Mouse (Mus musculus) cerebellum, adult 9-11 months (tissue): ENCODE data around the gene Wwox.
A peak's percentile ranks its signal among the peaks of the same experiment; 100 is the strongest.

Experiments
- DNase-seq: peaks from one replicate; pipeline ENCODE4 v3.0.0; 2022

Wwox gene

DNA sequence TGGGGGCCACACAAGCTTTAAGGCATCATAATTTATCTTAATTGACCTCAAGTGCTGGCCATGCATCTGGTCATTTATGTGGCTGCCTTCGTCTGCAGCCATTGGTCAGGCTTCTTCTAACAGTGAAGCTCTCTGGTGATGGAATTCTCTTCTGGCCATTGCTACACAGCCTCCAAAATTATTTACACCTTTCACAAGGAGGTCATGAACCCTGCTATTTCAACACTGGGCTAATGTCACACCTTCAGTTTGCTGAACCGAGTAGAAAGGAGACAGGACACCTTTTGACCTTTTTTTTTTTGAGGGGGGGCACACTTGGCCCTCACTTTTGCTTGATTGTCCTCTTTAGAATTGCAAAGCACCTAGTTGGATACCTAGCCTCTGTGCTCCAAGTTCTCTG lies 320.2 kb downstream of the Wwox start:
- no peak for DNase-seq

DNA sequence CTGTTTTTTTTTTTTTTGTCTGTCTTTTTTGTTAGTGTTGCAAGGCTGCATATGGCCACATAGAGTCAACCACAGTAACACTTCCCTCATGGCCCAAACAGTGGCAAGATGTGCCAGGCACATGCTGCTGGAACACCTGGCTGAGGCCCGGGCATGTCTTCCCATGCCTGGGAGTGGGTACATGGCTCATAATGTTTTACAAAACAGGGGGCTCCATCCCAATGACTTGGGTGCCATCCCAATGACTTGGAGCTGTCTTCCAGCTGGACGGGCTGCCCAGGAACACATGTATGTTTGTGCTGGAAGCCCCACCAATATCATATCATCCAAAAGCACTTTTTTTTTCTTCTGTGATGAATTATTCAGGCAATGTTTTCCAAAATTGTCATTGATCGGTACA lies 329.1 kb downstream of the Wwox start:
- no peak for DNase-seq

DNA sequence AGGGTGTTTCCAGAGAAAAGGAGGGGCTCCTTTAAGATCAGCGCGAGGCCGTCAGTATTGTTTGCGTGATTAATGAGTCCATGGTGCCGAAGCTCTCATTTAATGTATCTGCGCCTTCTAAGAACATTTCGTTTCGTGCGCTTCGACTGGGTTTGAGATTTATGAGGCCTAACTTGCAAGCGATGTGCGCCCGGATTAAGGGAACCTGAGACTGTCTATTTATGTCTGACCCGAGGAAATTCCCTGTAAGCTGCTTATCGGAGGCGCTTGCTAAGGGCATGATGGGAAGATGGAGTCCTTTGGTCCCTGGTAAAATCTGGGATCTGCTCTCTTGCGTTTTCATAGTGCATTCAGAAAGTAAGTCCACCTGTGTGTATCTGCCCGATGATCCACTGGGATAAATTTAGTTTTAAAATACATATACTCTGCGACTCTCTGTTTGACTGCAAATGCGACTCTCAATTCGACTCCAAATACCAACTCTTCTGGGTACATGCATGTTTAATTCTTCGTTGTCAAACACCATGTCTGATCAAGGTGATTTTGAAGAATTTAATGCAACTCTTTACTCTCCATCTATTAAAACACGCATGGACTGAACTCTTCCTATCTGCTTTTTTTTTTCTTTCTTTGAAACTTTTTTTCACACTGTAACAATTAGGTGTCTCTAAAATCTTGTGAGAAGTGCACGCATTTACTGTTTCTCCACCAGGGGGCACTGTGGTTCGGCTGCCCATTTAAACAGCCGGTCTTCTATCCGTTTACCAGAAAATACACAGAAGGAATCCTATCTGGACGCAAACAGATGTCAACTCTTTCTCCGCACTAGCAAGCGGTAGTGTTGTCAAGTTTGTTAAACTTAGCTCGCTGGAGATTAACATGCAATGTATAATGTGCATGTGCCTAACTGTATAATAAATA lies 331.7 kb downstream of the Wwox start:
- DNase-seq = peak; percentile 81

DNA sequence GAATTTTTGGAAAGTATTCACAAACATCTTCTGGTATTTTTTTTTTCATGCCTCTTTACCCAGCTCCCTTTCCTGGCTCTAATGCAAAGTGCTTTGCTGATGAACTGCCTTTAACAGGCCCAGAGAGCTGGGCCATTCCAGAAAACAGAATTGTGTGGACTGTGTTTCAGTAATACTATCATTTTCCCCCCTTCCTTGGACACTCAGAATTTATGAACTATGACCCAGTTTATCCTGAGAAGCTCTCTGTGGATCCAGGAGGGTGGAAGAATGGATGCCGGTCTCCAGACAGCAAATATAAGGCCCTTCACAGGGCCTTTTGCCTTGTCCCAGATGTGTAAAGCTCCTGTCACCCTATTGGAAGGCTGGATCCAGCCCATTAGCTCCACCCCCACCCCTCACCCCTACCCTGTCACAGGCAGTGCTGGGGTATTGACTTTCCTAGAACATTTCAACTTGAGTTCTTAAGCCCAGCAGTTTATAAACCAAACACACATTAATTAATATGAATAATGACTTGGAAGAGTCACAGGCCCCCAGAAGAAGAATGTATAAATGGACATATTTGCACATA lies 332.9 kb downstream of the Wwox start:
- no peak for DNase-seq

DNA sequence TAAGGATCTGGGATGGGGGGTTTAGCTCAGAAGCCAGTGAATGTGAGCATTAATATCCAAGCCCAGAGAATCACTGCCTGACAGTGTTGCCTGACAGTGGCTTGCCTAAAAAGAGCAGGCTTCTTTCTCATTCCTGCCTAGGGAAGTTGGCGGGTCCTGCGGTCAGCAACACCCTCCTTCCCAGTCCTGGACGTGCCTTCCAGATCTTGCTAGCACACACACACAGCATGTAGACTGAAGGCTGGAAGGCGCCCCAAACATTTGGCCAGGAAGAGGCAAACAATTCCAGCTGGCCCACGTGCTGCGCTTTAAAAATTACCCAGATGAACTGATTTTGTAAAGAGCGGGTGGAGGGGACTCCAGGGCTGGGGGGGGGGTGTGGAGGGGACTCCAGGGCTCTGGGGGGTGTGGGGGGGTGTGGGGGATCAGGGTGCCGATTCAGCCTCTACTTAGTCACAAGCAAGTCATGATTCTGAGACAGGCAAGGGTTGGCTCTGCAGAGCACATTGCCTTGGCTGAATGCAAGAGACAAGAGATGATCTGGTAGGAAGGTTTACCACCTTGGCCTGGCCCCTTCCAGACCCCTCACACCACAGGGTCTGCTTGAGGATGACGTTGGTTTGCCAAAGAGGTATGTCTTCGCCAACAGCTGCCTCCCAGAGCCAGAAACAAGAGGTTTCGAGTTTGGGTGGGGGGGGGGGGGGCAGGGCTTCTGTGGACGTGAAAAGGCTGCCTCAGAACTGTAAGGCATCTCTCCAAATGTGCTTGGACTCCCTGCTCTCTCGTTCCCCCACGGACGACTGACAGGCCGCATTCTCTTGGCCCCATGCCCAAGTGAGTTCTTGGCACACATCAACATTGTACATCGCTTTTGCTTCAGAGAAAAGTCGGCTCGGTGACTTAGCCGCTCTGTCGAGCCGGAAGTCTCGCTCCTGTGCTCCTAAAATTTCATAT lies 334.3 kb downstream of the Wwox start:
- peak; percentile 90 for DNase-seq

DNA sequence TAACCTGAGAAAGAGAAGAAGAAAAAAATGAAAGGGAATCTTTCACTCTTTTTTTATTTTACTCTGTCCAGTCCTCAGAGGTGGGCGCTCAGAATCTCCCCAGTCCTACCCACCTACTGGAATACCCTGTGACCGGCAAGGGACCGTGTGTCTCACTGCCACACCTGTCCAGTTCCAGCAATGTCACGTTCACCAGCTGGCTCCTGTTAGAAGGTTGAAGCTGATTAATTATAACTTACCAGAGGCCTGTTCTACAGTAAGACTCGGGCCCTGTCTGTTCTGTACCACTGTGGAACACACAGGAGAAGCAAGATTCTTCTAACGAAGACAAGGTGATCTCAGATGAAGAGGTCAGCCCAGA lies 334.9 kb downstream of the Wwox start:
- no peak for DNase-seq

DNA sequence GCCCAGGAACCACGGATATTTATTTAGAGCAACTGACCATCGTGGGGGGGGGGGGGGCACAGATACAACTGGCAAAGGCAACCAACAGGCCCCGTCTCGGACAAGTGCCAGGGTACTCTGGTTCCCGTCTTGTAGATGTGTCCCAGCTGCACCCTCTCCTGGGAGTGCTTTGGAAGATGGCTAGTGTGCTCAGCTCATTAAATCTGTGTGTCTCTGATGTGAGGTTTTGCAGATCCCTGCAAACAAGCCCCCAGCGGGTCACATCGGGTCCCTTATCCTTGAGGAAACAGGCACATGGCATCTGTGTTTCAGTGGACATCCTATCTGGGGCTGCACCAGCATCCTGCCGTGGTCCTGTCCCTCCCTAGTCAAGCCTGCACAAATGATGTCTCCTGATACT lies 336.1 kb downstream of the Wwox start:
- DNase-seq = no peak

DNA sequence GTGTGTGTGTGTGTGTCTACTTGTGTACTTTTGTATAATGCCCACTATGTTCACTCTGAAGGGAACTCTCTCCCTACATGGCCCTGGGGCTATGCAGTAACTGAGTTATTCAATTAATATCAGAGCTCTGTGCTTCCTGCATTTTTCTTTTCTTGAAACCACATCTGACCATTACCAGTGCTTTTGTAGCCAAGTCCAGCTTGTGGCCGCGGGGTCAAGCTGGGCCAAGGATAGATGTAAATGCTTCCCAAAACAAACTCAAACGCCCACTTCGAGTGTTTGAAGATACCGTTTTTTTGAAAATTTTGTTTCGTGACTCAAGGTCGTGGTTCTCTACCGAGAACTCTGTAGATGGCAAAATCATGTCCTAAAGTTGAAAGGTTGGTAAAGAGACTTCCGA lies 337.2 kb downstream of the Wwox start:
- no peak for DNase-seq

DNA sequence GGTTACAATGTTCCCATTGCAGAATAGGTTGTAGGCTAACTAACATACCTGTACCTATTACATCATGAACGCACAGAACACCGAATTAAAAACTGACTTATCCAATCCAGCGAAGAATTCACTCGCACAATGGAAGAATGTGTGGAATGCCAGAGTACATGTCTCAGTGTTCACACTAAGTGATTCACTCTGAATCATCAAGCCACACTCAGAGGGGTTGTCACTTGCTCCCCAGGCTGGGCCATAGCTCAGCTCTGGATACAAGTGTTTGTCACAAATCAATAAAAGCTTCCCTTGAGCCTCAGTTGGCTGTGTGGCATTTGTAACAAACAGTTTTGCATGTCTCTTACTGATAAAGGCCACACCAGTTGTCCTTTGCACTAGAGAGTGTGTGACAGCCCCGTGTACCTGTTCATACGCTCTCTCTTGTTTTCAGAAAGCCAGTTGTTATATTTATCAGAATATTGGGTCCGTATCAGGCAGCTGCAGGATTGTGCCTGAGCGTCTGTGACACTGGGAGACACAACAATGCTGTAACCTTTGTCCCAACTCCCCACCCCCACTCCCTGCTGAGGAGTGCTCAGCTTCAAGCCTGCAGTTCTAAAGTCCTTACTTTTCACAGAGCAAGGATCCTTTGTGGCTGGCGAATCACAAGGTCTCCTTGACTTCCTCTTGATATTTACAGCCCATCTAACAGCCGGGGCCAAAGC lies 338.0 kb downstream of the Wwox start:
- no peak for DNase-seq

DNA sequence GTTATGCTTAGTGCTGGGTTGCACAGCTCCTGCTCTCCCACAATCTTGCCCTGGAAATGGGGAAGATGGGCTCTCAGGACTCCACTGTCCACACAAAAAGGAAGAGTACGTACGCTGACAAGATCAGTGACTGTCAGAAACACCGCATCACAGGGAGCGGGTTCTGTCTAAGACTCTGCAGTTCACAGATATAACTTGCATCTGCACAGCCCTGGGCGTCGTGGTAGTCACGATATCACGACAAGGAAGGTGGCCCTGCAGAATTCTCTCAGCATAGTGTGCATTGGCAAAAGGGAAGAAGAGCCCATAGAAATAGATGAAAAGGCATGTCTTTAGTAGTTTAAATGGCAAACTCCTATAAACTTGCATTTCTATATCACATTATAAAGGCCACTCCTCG lies 339.5 kb downstream of the Wwox start:
- DNase-seq = no peak

DNA sequence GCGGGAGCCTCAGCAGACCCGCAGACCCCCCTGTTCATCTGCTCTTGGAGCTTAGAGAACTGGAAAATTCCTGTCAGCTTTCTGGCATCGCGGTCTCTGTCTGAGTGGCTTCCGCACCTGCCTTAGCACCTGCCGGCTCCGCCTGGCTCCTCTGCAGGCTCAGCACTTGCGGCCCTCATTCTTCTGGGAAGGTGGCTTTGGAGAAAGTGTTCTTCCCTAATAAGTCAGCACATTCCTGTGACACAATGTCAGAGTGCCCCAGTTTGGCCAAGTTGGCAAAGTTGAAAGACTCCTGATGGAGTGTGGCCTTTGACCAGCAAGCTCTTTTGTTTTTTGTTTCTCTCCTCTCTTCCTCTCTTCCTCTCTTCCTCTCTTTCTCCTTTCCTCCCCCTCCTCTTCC lies 343.9 kb downstream of the Wwox start:
- no peak for DNase-seq

DNA sequence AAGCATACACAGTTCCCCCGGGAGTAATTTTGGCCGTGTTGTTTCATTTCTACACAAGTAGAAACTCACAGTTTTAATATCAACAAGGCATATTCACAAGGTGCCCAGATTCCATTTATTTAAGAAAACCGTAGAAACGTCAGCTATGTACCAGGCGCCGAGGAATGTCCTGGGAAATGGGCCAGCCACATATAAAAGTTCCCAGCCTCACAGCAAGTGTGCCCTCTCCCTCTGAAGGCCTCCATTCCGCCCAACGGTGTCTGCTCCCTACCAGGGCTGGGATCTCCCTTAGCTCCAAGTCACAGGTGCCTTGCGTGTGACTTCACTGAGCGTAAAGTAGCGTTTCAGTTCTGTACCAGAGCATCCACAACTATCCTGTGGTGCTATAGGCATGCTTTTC lies 346.4 kb downstream of the Wwox start:
- DNase-seq = no peak

DNA sequence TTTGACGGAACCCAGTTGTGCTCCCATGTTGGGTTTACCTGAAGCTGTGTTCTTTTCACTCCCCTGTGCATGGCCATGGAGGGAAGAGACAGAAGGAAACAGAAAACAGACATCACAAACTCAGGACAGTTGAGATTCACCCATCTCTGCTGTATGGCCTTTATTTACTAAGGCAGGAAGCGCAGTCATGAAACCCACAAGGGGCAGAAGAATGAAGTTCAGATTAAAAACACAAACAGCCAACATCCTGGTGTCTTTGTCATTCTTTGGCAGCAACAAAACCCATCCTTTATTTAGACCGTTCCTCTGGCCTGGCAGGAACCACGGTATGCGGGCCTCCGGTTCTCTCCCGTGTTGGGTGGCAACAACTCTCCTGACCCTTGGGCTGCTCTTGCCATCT lies 350.2 kb downstream of the Wwox start:
- no peak for DNase-seq

DNA sequence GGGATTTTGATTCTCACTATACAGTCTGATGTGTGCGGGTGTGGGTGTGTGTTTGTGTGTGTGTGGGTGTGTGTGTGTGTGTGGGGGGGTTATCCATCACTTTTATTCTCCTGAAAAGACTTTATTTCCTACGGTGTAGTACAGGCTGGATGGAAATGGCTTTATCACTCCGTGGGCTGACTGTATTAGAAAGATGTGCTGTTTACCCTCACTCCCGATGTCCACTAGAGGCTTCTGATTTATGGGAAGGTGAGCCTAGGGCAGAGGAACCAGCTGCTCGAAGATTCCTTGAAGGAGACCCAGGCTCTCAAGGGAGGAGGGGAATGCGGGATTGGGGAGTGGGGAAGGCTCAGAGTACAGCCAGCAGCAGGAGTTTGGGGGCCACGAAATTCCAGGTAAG lies 351.3 kb downstream of the Wwox start:
- no peak for DNase-seq

DNA sequence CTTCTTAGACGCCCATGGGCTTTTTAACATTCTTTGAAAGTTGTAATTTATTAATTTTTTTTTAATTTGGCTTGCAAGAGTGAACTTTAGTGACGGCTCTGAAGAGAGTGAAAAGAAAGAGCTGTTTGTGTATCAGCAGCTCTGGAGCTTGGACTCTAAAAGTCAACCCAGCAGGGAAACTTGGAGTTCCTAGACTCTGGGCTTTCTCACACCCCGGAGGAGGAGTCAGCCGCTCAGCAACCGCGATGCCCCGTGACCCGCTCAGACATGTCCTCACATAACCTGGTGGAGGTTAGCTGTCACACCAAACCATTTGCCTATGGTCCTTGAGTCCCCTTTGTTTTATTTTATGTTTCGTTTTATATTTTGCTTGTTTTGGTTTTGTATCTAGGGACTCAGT lies 354.2 kb downstream of the Wwox start:
- DNase-seq = peak; percentile 22

DNA sequence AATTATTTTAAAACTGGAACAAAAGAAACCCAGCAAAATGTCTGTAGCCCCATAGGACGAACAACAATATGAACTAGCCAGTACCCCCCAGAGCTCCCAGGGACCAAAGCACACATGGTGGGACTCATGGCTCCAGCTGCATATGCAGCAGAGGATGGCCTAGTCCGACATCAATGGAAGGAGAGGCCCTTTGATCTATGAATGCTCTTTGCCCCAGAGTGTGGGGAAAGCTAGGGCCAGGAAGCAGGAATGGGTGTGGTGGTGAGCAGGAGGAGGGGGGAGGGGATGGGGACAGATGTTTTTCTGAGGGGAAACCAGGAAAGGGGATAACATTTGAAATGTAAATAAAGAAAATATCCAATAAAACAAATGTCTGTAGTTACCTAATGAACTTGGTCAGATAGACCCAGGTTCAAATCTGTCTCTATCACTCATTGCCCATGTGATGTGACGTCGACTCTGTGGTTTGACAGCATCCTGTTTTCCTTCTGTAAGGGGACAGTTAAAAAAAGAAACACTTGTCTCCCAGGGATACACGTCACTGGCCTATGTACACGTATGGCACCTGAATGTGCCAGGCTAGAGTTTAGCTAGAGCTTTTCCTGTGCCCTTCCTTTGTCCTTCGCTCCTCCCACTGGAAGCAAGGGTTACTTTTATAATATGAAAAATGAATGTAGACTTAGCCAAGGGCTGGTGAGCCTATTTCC lies 362.1 kb downstream of the Wwox start:
- DNase-seq = no peak

DNA sequence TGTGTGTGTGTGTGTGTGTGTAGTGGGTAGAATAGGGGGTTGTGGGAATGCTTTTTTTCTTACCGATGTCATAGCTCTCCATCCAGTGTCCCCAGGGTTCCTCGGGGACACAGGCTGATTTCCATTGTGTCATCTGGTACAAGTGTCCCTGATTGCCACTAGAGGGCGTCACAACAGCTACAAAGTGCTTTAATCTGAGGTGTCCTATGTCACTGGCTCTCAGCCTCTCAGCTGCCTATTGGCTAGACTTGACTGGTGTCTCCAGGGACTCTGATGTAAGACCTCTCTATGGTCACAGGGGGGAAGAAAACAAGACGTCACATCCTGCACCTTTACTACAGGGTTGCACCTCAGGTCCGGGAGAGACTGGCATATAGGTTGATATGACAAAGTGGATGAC lies 363.7 kb downstream of the Wwox start:
- no peak for DNase-seq

DNA sequence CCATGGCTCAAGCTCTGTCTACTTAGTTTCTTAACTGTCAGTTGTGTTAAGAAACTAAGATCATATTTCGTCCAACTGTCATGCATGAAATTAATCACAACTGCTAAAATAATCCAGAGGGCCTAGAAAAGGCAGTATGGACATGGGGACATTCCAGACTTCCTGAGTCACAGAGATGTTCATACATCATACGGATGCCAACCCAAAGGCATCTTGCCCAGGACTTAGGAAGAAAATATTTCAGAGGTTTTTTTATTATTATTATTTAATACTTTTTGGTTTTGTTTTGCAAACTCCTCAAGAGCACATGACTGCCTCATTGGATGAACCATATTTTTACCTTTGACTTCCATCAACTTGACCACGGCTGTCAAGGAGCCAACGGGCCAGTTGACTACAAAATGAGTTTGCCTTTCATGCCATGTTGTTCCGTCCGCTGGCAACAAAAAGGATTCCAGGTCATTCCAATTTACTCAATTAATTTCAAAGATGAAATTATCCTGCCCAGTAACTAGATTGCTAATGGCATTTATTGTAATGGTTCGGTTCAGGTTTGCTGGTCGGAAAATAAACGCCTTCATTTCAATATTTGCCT lies 367.5 kb downstream of the Wwox start:
- no peak for DNase-seq

DNA sequence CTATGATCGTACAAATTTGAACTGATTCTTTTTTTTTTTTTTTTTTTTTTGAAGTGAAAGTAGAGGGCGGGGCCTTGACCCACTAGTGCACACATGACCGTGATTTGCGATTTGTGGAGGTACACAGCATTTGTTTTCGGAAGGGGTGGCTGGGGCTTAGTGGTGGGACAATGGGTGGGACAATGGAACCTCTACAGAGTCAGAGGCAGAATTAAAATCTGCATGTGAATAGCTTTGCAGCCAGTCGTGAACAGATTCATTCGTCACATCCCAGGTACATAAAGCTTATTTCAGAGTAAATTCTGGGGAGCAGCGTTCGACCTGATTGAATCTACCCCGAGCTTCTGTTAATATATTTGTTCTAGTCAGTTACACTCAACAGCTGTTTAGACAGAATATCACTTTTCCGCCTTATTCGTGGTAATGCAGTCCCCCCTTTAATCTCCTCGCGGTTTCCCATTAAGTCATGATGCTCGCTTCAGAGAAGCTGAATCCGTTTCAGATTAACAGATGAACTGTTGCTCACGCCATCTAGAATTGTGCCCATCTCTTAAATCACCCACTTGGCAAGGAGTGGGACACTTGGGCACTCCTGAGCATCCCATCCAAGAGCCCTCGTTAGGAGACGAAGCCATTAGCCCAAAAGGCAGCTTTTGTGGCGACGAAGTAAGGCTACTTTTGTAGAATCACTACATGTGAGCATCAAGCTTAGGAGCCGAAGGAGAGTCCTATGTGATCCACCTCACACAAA lies 368.4 kb downstream of the Wwox start:
- DNase-seq = no peak

DNA sequence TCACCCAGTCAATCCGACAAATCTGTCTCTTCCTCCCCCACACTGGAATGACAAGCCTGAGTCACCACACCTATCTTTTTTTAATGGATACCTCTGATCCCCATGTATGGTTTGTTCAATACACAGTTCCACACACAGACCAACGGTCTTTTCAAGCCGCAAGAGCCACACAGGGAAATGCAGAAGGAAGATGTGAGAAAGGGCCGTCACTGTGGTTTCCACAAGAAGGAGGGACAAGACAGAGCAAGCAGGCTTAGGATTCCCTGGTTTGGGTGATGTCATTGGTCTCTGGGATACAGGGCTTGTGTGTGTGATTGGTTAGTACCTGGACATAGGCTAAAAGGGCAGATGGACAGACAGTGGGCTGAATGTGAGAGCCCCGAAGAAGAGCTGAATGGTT lies 371.0 kb downstream of the Wwox start:
- no peak for DNase-seq

DNA sequence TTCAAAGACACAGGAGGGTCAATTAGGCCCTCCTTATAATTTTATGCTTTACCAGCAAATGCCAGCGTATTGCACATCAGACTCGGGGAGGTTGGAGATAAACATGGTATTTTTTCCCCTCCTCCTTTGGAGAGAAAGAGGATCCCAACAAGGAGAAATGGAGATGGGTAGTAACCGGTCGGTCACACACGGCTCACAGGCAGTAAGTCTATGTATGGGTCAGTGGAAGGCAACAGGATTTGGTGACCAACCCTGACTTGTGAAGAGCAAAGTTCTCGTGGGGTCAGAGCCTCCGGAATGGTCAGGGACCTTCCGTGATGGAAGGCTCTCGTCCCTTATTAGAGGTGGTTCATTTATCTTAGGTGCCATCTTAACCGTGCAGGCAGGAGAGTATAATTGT lies 374.4 kb downstream of the Wwox start:
- DNase-seq = no peak
